Mouse (Mus musculus): ENCODE measurements at regions not wholly inside any gene's neighbourhood (a gene's known extent, or its start where the extent isn't known, plus 50 kb on each side); places are given as distances from the start of the nearest gene placed in this dataset.
A peak's percentile ranks its signal among the peaks of the same experiment; 100 is the strongest.

GRCm38 (mm10) chr8:92302694-92303093, 54.7 kb upstream of the Irx5 start:
- no peak for TF ChIP-seq POLR2A (IDR thresholded peaks at IDR 0.05; ENCODE audit: borderline replicate concordance, extremely low read depth, insufficient read depth, insufficient read length, poor library complexity, severe bottlenecking)
- no peak for TF ChIP-seq CTCF (IDR thresholded peaks at IDR 0.05; ENCODE audit: borderline replicate concordance, extremely low read depth, insufficient read depth, insufficient read length)
- no peak for DNase-seq (ENCODE audit: low read depth)

GRCm38 (mm10) chr8:92301029-92301428, 56.4 kb upstream of the Irx5 start:
- DNase-seq (ENCODE audit: low read depth): no peak
- no peak for TF ChIP-seq CTCF (IDR thresholded peaks at IDR 0.05; ENCODE audit: borderline replicate concordance, extremely low read depth, insufficient read depth, insufficient read length)
- TF ChIP-seq POLR2A (IDR thresholded peaks at IDR 0.05; ENCODE audit: borderline replicate concordance, extremely low read depth, insufficient read depth, insufficient read length, poor library complexity, severe bottlenecking): no peak

GRCm38 (mm10) chr8:92286841-92287811, 70.3 kb upstream of the Irx5 start:
- TF ChIP-seq POLR2A (IDR thresholded peaks at IDR 0.05; ENCODE audit: borderline replicate concordance, extremely low read depth, insufficient read depth, insufficient read length, poor library complexity, severe bottlenecking) (no peak), CTCF (IDR thresholded peaks at IDR 0.05; ENCODE audit: borderline replicate concordance, extremely low read depth, insufficient read depth, insufficient read length) (no peak)
- DNase-seq (ENCODE audit: low read depth): no peak

- DNase-seq (ENCODE audit: low read depth): no peak
- TF ChIP-seq CTCF (IDR thresholded peaks at IDR 0.05; ENCODE audit: borderline replicate concordance, extremely low read depth, insufficient read depth, insufficient read length) (no peak), POLR2A (IDR thresholded peaks at IDR 0.05; ENCODE audit: borderline replicate concordance, extremely low read depth, insufficient read depth, insufficient read length, poor library complexity, severe bottlenecking) (no peak)
Observed at GRCm38 (mm10) chr8:92275755-92276154, 81.7 kb upstream of the Irx5 start.

GRCm38 (mm10) chr8:92272726-92273125, 84.7 kb upstream of the Irx5 start:
- DNase-seq (ENCODE audit: low read depth): no peak
- TF ChIP-seq CTCF (IDR thresholded peaks at IDR 0.05; ENCODE audit: borderline replicate concordance, extremely low read depth, insufficient read depth, insufficient read length) (no peak), POLR2A (IDR thresholded peaks at IDR 0.05; ENCODE audit: borderline replicate concordance, extremely low read depth, insufficient read depth, insufficient read length, poor library complexity, severe bottlenecking) (no peak)

GRCm38 (mm10) chr8:92272073-92272472, 85.4 kb upstream of the Irx5 start:
- no peak for DNase-seq (ENCODE audit: low read depth)
- TF ChIP-seq POLR2A (IDR thresholded peaks at IDR 0.05; ENCODE audit: borderline replicate concordance, extremely low read depth, insufficient read depth, insufficient read length, poor library complexity, severe bottlenecking): no peak
- TF ChIP-seq CTCF (IDR thresholded peaks at IDR 0.05; ENCODE audit: borderline replicate concordance, extremely low read depth, insufficient read depth, insufficient read length): no peak

GRCm38 (mm10) chr8:92270636-92271035, 86.8 kb upstream of the Irx5 start:
- TF ChIP-seq POLR2A (IDR thresholded peaks at IDR 0.05; ENCODE audit: borderline replicate concordance, extremely low read depth, insufficient read depth, insufficient read length, poor library complexity, severe bottlenecking): no peak
- TF ChIP-seq CTCF (IDR thresholded peaks at IDR 0.05; ENCODE audit: borderline replicate concordance, extremely low read depth, insufficient read depth, insufficient read length): no peak
- DNase-seq (ENCODE audit: low read depth): no peak

- no peak for TF ChIP-seq POLR2A (IDR thresholded peaks at IDR 0.05; ENCODE audit: borderline replicate concordance, extremely low read depth, insufficient read depth, insufficient read length, poor library complexity, severe bottlenecking)
- no peak for TF ChIP-seq CTCF (IDR thresholded peaks at IDR 0.05; ENCODE audit: borderline replicate concordance, extremely low read depth, insufficient read depth, insufficient read length)
- no peak for DNase-seq (ENCODE audit: low read depth)
Observed at GRCm38 (mm10) chr8:92267415-92267814, 90.0 kb upstream of the Irx5 start.

- no peak for TF ChIP-seq CTCF (IDR thresholded peaks at IDR 0.05; ENCODE audit: borderline replicate concordance, extremely low read depth, insufficient read depth, insufficient read length)
- TF ChIP-seq POLR2A (IDR thresholded peaks at IDR 0.05; ENCODE audit: borderline replicate concordance, extremely low read depth, insufficient read depth, insufficient read length, poor library complexity, severe bottlenecking): no peak
- DNase-seq (ENCODE audit: low read depth): peak; percentile 59
Observed at GRCm38 (mm10) chr8:92260056-92260455, 97.4 kb upstream of the Irx5 start.

GRCm38 (mm10) chr8:92258258-92258657, 99.2 kb upstream of the Irx5 start:
- no peak for TF ChIP-seq POLR2A (IDR thresholded peaks at IDR 0.05; ENCODE audit: borderline replicate concordance, extremely low read depth, insufficient read depth, insufficient read length, poor library complexity, severe bottlenecking)
- TF ChIP-seq CTCF (IDR thresholded peaks at IDR 0.05; ENCODE audit: borderline replicate concordance, extremely low read depth, insufficient read depth, insufficient read length): no peak

GRCm38 (mm10) chr8:92252597-92253375, 104.6 kb upstream of the Irx5 start:
- no peak for TF ChIP-seq POLR2A (IDR thresholded peaks at IDR 0.05; ENCODE audit: borderline replicate concordance, extremely low read depth, insufficient read depth, insufficient read length, poor library complexity, severe bottlenecking)
- TF ChIP-seq CTCF (IDR thresholded peaks at IDR 0.05; ENCODE audit: borderline replicate concordance, extremely low read depth, insufficient read depth, insufficient read length): no peak
- DNase-seq (ENCODE audit: low read depth): peak; percentile 85

More at GRCm38 (mm10) chr8:92258258-92258657, 99.2 kb upstream of the Irx5 start:
- no peak for DNase-seq (ENCODE audit: low read depth)

Measured in brain, embryonic 14.5 days (tissue).